Mouse (Mus musculus) cerebellum, adult 11 months (tissue): Measurements from ENCODE around the gene Fam69a.
A peak's percentile ranks its signal among the peaks of the same experiment; 100 is the strongest.
"Not testable (repeated sequence)": the region's sequence is repeated elsewhere in the genome, so short reads cannot be mapped to it uniquely, and the experiment has no call there.

ENCODE experiments used
- DNase-seq: peaks from one replicate; pipeline ENCODE4 v3.0.0; 2022

The Fam69a gene

GRCm38 (mm10) chr5:107900206-107901013 is 86.5 kb downstream of the Fam69a start, which contains the start of gene Rpl5:
Gene Rpl5, plus strand, starts transcription at chr5:107900502.
- peak; percentile 94 for DNase-seq

- DNase-seq: no peak
Observed at GRCm38 (mm10) chr5:107896265-107896664, 90.6 kb downstream of the Fam69a start.

GRCm38 (mm10) chr5:107894676-107895075 is 92.2 kb downstream of the Fam69a start:
- DNase-seq: no peak

- not testable (repeated sequence) for DNase-seq
Observed at GRCm38 (mm10) chr5:107891515-107891914, 95.4 kb downstream of the Fam69a start.

GRCm38 (mm10) chr5:107889994-107890888 is 96.6 kb downstream of the Fam69a start:
- DNase-seq: no peak

GRCm38 (mm10) chr5:107880710-107881109 is 106.2 kb downstream of the Fam69a start:
- DNase-seq: no peak

GRCm38 (mm10) chr5:107877053-107877452 is 109.8 kb downstream of the Fam69a start:
- DNase-seq: no peak

GRCm38 (mm10) chr5:107875261-107875611 is 111.6 kb downstream of the Fam69a start:
- no peak for DNase-seq

GRCm38 (mm10) chr5:107874561-107875260 is 112.2 kb downstream of the Fam69a start, which contains the start of gene Evi5:
Gene Evi5, minus strand, starts transcription at chr5:107875107.
- DNase-seq: no peak

GRCm38 (mm10) chr5:107873886-107874302 is 113.0 kb downstream of the Fam69a start:
- DNase-seq: no peak

GRCm38 (mm10) chr5:107873330-107873729 is 113.6 kb downstream of the Fam69a start:
- DNase-seq: no peak

GRCm38 (mm10) chr5:107869701-107870100 is 117.2 kb downstream of the Fam69a start:
- DNase-seq: no peak

- DNase-seq: peak; percentile 87
Observed at GRCm38 (mm10) chr5:107868905-107869424, 117.9 kb downstream of the Fam69a start.

- DNase-seq: no peak
Observed at GRCm38 (mm10) chr5:107867970-107868904, 118.6 kb downstream of the Fam69a start.

GRCm38 (mm10) chr5:107866127-107867126 is 120.5 kb downstream of the Fam69a start:
- no peak for DNase-seq

- no peak for DNase-seq
Observed at GRCm38 (mm10) chr5:107863971-107864370, 122.9 kb downstream of the Fam69a start.

GRCm38 (mm10) chr5:107858963-107859362 is 127.9 kb downstream of the Fam69a start:
- DNase-seq: no peak
